ENCODE assay signal across 9 mouse cellular contexts in the genomic region with DNA sequence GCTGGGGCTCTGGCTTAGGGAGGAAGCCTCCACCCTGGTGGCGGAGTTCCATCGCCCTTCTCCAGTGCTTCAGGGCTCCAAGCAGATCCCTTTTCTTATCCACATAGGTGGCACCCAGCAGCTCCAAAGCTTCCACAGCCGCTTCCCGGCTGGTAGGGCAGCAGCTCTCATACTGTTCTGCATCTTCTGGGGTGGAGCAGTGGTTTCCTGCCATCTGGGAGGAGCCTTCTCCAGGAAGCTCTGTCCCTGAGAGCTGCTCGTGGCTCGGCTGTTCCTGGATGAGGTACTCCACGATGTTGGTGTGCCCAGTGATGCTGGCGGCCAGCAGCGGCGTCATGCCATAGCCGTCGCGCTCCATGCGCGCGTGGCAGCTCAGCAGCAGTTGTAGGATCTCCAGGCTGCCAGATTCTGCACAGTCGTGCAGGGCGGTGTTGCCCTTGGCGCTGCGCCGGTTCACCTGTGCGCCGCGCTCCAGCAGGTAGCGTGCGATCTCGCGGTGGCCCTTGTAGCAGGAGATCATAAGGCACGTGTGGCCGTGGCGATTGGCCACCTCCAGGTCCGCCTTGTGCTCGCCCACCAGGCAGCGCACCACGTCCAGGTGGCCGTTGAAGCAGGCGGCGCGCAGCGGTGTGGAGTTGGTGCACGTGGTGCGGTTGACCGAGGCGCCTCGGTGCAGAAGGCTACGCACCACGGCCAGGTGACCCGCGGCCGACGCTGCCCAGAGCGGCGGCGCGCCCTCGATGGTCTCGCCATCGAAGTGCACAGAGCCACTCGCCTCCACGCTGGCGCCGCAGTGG. TPM values are rescaled to one million over a fixed set of nuclear protein-coding genes. Genes with fewer than 3 reads are reported as not detected.
DNase-seq lines count a peak whose midpoint lies in the region; ATAC-seq lines count a peak whose summit lies in the region.
"Not testable (repeated sequence)": the region's sequence is repeated elsewhere in the genome, so short reads cannot be mapped to it uniquely, and the experiment has no call there.
"Had no signal": no experiment of that assay in that cellular context is flagged by ENCODE, and none has a peak within 500 bp of the region (broad histone marks: within the 10 kb centered on the region; RNA-seq: fewer than 3 reads in every experiment).

No protein-coding gene starts in this region.

- 17% methylated on average over 62 of the region's 62 CpGs for WGBS in embryonic facial prominence, embryonic 13.5 days
- WGBS in hindbrain, embryonic 12.5 days: 17% methylated on average over 61 of the region's 62 CpGs
- 17% methylated on average over 46 of the region's 62 CpGs for WGBS in liver, embryonic 16.5 days (ENCODE audit: insufficient replicate concordance)
- WGBS in midbrain, embryonic 13.5 days: 24% methylated on average over 49 of the region's 62 CpGs
- 8% methylated on average over 50 of the region's 62 CpGs for WGBS in stomach, embryonic 14.5 days

- H3K4me3 ChIP-seq in embryonic facial prominence, embryonic 13.5 days: peak overlapping the region; percentile 29
- peak overlapping the region; percentile 21 for H3K4me3 ChIP-seq in hindbrain, embryonic 12.5 days
- H3K4me3 ChIP-seq in liver, embryonic 16.5 days (ENCODE audit: low read depth, low read length): not testable (repeated sequence)
- 0 out of 2 replicates have a peak overlapping the region, but pooled peaks have one; percentile 8 for H3K4me3 ChIP-seq in midbrain, embryonic 13.5 days (replicated peaks)
- peak overlapping the region; percentile 17; the same call in 1 of the 2 replicates for H3K4me3 ChIP-seq in stomach, embryonic 14.5 days (ENCODE audit: low read depth, low read length)

- not testable (repeated sequence) for H3K36me3 ChIP-seq in embryonic facial prominence, embryonic 13.5 days; hindbrain, embryonic 12.5 days; liver, embryonic 16.5 days (ENCODE audit: control insufficient read depth, insufficient read depth); midbrain, embryonic 13.5 days; stomach, embryonic 14.5 days (ENCODE audit: control insufficient read depth, insufficient read depth, low read length)

- H3K4me1 ChIP-seq in embryonic facial prominence, embryonic 13.5 days; hindbrain, embryonic 12.5 days; liver, embryonic 16.5 days (ENCODE audit: control insufficient read depth, low read depth, low read length); midbrain, embryonic 13.5 days (replicated peaks); stomach, embryonic 14.5 days (ENCODE audit: control insufficient read depth, insufficient read depth, low read length): not testable (repeated sequence)

- peak; percentile 54 for DNase-seq in ES-CJ7 (ENCODE audit: low read depth, low spot score)
- DNase-seq in gastrocnemius, postnatal 14 days: peak; percentile 15
- DNase-seq in kidney, postnatal 10 days: peak; percentile 11

- H3K9me3 ChIP-seq in embryonic facial prominence, embryonic 13.5 days; hindbrain, embryonic 12.5 days (replicated peaks); liver, embryonic 16.5 days (replicated peaks; ENCODE audit: control insufficient read depth, low read length); midbrain, embryonic 13.5 days; stomach, embryonic 14.5 days (ENCODE audit: control insufficient read depth, low read depth, low read length): not testable (repeated sequence)

- not testable (repeated sequence) for ATAC-seq in embryonic facial prominence, embryonic 13.5 days (ENCODE audit: insufficient number of reproducible peaks, insufficient read depth, low FRiP score, low TSS enrichment, low read depth); liver, embryonic 16.5 days (ENCODE audit: low read depth)
- peak; percentile 48; the same call in 1 of the 2 replicates for ATAC-seq in hindbrain, embryonic 12.5 days (ENCODE audit: low FRiP score)
- peak; percentile 61 for ATAC-seq in midbrain, embryonic 13.5 days
- peak; percentile 68; the same call in 1 of the 2 replicates for ATAC-seq in stomach, embryonic 14.5 days (ENCODE audit: insufficient number of reproducible peaks, insufficient read depth, low FRiP score, low read depth)

- intact Hi-C loops in gastrocnemius, postnatal 14 days (cut with DNase I; ENCODE audit: low total_unique reads): not testable (repeated sequence)

- H3K4me2 ChIP-seq in embryonic facial prominence, embryonic 13.5 days: peak overlapping the region; percentile 59
- peak overlapping the region; percentile 40 for H3K4me2 ChIP-seq in hindbrain, embryonic 12.5 days (replicated peaks)
- H3K4me2 ChIP-seq in liver, embryonic 16.5 days (ENCODE audit: low read depth, low read length): peak overlapping the region; percentile 34
- peak overlapping the region; percentile 37 for H3K4me2 ChIP-seq in midbrain, embryonic 13.5 days (replicated peaks)
- peak overlapping the region; percentile 50 for H3K4me2 ChIP-seq in stomach, embryonic 14.5 days (replicated peaks; ENCODE audit: low read depth, low read length)

- 0 out of 2 replicates have a peak overlapping the region, but pooled peaks have one; percentile 2 for H3K9ac ChIP-seq in embryonic facial prominence, embryonic 13.5 days
- H3K9ac ChIP-seq in hindbrain, embryonic 12.5 days; liver, embryonic 16.5 days (ENCODE audit: low read depth, low read length); midbrain, embryonic 13.5 days (replicated peaks); stomach, embryonic 14.5 days (replicated peaks; ENCODE audit: low read depth, low read length): not testable (repeated sequence)

- not testable (repeated sequence) for H3K27ac ChIP-seq in embryonic facial prominence, embryonic 13.5 days; hindbrain, embryonic 12.5 days; liver, embryonic 16.5 days (ENCODE audit: low read length); midbrain, embryonic 13.5 days; stomach, embryonic 14.5 days (ENCODE audit: low read length)

- H3K27me3 ChIP-seq in embryonic facial prominence, embryonic 13.5 days: peaks cover 28% of the 10 kb centered on the region
- peaks cover 29% of the 10 kb centered on the region for H3K27me3 ChIP-seq in hindbrain, embryonic 12.5 days
- H3K27me3 ChIP-seq in liver, embryonic 16.5 days (ENCODE audit: control insufficient read depth, insufficient read depth, low read depth, low read length): peaks cover 20% of the 10 kb centered on the region
- H3K27me3 ChIP-seq in midbrain, embryonic 13.5 days: peaks cover 21% of the 10 kb centered on the region
- H3K27me3 ChIP-seq in stomach, embryonic 14.5 days (ENCODE audit: control insufficient read depth, insufficient read depth, low read length): not testable (repeated sequence)

RNA-seq across cellular contexts. Expression of a gene that starts 0.8 kb away (rescaled TPM):
- 0.13 and 0.21 TPM in 2 replicates for polyA plus RNA-seq in embryonic facial prominence, embryonic 13.5 days (2015; fragmentation: Nextera tagmentation; extraction: Ambion mirVana)
- 1 to 10 TPM; 2.1 TPM for total RNA-seq in gastrocnemius, postnatal 14 days (2021)
- 0.07 and 0.39 TPM in 2 replicates for polyA plus RNA-seq in hindbrain, embryonic 12.5 days (2016; fragmentation: Nextera tagmentation; extraction: Ambion mirVana)
- 0.14 and 0.25 TPM in 2 replicates for polyA plus RNA-seq in liver, embryonic 16.5 days (2015; fragmentation: Nextera tagmentation; extraction: Ambion mirVana)
- 0.36 and 0.44 TPM in 2 replicates for polyA plus RNA-seq in midbrain, embryonic 13.5 days (2015; fragmentation: Nextera tagmentation; extraction: Ambion mirVana)
- polyA plus RNA-seq in stomach, embryonic 14.5 days (2014; fragmentation: Nextera tagmentation; extraction: Ambion mirVana): 0.07 and 0.36 TPM in 2 replicates
- total RNA-seq: hematopoietic stem cell, adult 5-6 weeks had no signal
